Mouse (Mus musculus) forebrain, embryonic 10.5 days (tissue): ENCODE results near the gene Map2k7. TPM values are rescaled to one million over a fixed set of nuclear protein-coding genes. Genes with fewer than 3 reads are reported as not detected.

ENCODE experiments used
- DNase-seq: peaks from one replicate; pipeline ENCODE4 v3.0.0-alpha.2; 2017; ENCODE audit warnings: low spot score; ENCODE audit errors: extremely low spot score
- H3K27ac ChIP-seq: fragments of 300-500 bp; sonication (generic); 2 replicates; pipeline ENCODE4 v1.5.1; 2016; ENCODE audit warnings: mild to moderate bottlenecking
- H3K27me3 ChIP-seq: fragments of 300-500 bp; sonication (generic); 2 replicates; pipeline ENCODE4 v1.6.1; 2016; ENCODE audit warnings: mild to moderate bottlenecking; ENCODE audit not compliant: poor library complexity, severe bottlenecking
- H3K36me3 ChIP-seq: fragments of 300-500 bp; sonication (generic); replicated peaks from 2 replicates; pipeline ENCODE4 v1.6.1; 2016; ENCODE audit warnings: mild to moderate bottlenecking, moderate library complexity
- H3K4me1 ChIP-seq: fragments of 300-500 bp; sonication (generic); 2 replicates; pipeline ENCODE4 v1.6.1; 2016
- H3K4me3 ChIP-seq: fragments of 300-500 bp; sonication (generic); 2 replicates; pipeline ENCODE4 v1.5.1; 2016; ENCODE audit warnings: mild to moderate bottlenecking, moderate library complexity
- H3K9me3 ChIP-seq: fragments of 300-500 bp; sonication (generic); 2 replicates; pipeline ENCODE4 v1.6.1; 2016; ENCODE audit warnings: mild to moderate bottlenecking, moderate library complexity
- WGBS: fragments of 180-500 bp; shearing (Covaris S2); methylation state at CpG from one replicate; pipeline ENCODE4 v1.1.7; 2016; 5-methylcytosine and 5-hydroxymethylcytosine counted together
- polyA plus RNA-seq: library from polyadenylated mRNA; unstranded; fragments of >200 nt; fragmentation: Nextera tagmentation; extraction: Ambion mirVana; gene quantifications from 2 replicates; pipeline ENCODE4 v1.2.1, GENCODE M21; 2016

The Map2k7 gene
- polyA plus RNA-seq = 29.9 and 31.4 TPM in 2 replicates

DNA sequence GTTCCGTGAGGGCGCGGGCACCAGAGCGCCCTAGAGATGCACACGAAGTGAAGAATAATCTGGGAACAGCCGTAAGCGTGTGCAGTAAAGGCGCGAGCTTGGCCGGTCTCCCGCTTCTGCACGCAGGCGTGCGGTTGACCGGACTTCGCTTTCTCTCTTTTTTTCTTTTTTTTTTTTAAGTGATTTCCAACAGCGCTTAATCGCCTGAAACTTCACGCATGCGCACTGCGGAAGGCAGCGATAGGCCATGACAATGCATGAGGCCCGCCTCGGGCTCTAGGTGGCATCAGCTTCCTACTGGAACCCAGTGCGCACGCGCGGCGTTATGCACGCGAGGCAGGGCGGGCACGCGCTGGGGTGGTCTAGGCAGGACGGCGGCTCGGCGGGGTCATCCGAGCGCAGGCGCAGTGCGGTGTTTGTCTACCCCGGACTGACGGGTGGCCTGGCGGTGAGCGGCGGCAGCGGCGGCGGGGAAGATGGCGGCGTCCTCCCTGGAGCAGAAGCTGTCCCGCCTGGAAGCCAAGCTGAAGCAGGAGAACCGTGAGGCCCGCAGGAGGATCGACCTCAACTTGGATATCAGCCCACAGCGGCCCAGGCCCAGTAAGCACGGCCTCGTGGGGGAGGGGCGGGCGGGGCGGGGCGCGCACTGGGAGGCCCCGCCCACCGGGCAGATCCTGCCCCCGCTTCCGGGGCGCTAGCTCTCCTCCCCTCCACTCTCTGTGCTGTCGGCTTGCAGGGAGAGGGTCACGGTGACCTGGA is at the start of gene Map2k7, which contains the start of gene Gm49320:
Gene Map2k7, plus strand, starts transcription at position 307 of the 759 bp plus-strand sequence.
Gene Gm49320, plus strand, starts transcription at position 432 of the 759 bp plus-strand sequence.
- Histone ChIP-seq H3K36me3 (peaks cover 31% of the 10 kb centered on the region), H3K4me3 (peak within 1 kb of the TSS; percentile 84), H3K27ac (peak within 1 kb of the TSS; percentile 98), H3K9me3 (no peaks in the 10 kb centered on the region; the same call in 1 of the 2 replicates), H3K27me3 (peaks cover 20% of the 10 kb centered on the region; the same call in 1 of the 2 replicates), H3K4me1 (peaks cover 29% of the 10 kb centered on the region)
- peak; percentile 100 for DNase-seq
- WGBS = under 1% methylated on average over 59 of the region's 71 CpGs

DNA sequence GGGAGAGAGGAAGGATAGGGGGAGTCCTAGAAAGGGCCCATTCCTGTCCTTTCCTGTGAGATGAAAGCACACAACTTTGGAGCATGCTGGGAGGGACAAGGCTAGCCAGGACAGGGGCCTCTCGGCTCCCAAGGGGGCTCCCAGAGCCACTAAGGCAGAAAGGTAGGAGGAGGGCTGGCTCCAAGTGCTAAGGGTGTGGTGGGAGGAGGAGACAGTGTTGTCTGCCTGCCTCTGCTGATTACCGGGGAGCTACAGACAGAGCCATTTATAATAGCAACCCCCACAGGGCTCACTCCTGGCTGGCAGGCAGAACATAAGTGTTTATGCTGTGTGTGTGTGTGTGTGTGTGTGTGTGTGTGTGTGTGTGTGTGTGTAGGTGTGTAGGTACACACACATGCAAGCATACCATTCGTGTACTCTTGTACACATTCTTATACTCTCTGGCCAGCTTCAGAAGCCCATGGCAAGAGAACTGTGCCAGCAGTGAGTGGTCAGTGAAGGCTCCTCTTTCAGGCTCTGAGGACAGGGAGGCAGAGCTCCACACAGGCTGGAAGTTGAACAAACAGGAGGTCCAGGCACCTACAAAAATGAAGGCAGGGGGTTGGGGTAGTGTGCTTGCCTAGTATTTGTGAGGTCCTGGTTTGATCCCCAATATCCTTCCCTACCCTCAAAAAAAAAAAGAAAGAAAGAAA is 49.4 kb upstream of the Map2k7 start:
- no peak overlapping the region for H3K4me3 ChIP-seq
- H3K9me3 ChIP-seq = no peaks in the 10 kb centered on the region
- WGBS = 57% methylated on average over 3 of the region's 3 CpGs
- no peak overlapping the region; the same call in 1 of the 2 replicates for H3K27ac ChIP-seq
- peaks cover 18% of the 10 kb centered on the region for H3K4me1 ChIP-seq
- H3K27me3 ChIP-seq = peaks cover 6% of the 10 kb centered on the region
- peaks cover 14% of the 10 kb centered on the region for H3K36me3 ChIP-seq
- no peak for DNase-seq

DNA sequence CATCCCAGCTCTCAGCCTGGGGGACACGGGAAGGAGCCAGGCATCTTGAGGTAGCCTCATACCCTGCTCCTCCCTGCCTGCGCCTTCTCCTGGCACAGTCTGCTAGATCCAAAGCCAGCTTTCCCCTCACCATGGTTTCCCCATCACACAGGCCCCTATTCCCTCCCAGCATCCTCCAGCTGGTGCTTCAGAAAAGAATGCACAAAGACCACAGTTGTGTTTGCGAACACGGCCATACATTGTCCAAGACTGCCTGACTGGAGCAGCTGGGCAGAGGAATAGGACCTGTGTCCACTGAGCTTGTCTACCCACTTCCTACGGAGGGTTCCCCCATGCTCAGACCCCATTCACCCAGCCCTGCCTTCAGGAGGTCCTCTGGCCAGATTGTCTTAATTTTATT is 46.2 kb upstream of the Map2k7 start:
- Histone ChIP-seq H3K27me3 (peaks cover 10% of the 10 kb centered on the region), H3K4me3 (no peak overlapping the region), H3K4me1 (peaks cover 18% of the 10 kb centered on the region), H3K9me3 (no peaks in the 10 kb centered on the region), H3K36me3 (peaks cover 4% of the 10 kb centered on the region; the same call in 1 of the 2 replicates), H3K27ac (peak overlapping the region; percentile 72)
- no peak for DNase-seq
- 62% methylated on average over 5 of the region's 5 CpGs for WGBS

DNA sequence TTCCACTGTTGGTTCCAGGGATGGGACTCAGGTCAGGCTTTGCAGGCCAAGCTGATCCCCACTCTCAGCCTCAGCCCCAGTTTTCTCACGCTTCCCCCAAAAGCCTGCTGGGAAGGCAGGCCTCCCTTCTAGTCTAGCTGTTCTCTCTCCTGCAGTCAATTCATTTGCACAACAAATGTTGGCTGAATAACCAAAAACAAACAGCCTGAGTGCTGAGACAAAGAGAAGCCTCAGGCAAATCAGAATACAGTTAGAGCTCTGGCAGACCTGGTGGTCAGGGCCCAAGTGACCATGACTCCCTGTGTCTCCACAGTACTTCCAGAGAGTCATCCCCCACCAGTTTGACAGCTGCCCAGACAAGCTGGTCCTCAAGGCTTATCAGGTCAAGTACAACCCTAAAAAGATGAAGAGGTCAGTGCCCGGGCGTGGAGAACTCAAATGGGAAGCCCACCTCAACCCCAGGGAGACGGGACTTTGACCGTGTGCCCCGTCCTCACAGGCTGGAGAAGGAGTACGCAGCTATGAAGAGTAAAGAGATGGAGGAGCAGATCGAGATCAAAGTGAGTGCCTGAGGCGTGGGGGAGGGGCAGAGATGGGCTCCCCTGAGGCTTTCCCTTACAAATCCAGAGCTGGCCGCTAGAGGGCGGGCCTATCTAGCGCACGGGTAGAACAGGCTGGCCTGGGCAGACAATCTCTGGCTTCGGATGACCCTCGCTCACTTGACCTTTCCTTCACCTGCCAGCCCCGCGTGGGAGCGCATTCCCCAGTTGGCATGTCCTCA is 45.5 kb upstream of the Map2k7 start:
- H3K27me3 ChIP-seq = peaks cover 10% of the 10 kb centered on the region
- H3K9me3 ChIP-seq = no peaks in the 10 kb centered on the region
- H3K27ac ChIP-seq = peak overlapping the region; percentile 72
- peak; percentile 87 for DNase-seq
- 4% methylated on average over 18 of the region's 18 CpGs for WGBS
- H3K4me1 ChIP-seq = peaks cover 18% of the 10 kb centered on the region
- H3K36me3 ChIP-seq = no peaks in the 10 kb centered on the region
- peak overlapping the region; percentile 31 for H3K4me3 ChIP-seq

DNA sequence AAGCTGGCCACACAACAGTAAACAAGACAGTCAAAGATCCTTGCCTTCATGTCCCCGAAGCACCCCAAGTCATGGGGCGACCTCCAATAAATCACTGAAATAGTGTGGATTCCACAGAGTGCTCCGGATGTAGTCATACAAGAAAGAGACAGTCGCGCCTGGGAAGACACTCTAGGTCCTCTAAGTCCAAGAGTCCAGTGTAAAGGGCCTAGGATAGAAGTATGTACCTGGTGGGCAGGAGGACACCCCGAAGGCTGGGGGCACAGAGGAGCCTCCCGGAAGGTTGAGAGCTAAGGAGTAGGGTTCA is 45.0 kb upstream of the Map2k7 start:
- H3K27ac ChIP-seq = no peak overlapping the region
- 52% methylated on average over 7 of the region's 7 CpGs for WGBS
- H3K9me3 ChIP-seq = no peaks in the 10 kb centered on the region
- no peak for DNase-seq
- H3K27me3 ChIP-seq = peaks cover 10% of the 10 kb centered on the region
- peaks cover 18% of the 10 kb centered on the region for H3K4me1 ChIP-seq
- H3K4me3 ChIP-seq = peak overlapping the region; percentile 31; the same call in 1 of the 2 replicates
- no peaks in the 10 kb centered on the region for H3K36me3 ChIP-seq

DNA sequence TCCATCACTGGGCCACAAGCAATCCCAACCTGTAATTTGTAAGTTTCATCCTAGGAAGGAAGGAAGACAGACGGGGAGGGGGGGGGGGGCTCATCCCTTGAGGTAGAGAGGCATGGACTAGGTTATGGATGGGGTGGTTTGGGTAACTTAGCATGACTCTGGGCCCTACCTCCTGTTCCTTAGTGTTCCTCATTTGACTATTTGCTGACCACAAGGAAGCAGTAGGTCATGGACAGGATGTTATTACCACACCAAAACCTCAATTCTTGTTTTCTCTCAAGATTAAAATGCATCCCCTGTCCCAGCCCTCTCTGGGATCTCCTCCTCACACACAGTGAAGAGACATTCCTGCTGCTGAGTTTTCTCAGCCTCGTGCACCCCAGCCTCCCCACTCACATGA is 37.2 kb upstream of the Map2k7 start:
- Histone ChIP-seq H3K27me3 (peaks cover 44% of the 10 kb centered on the region), H3K9me3 (no peaks in the 10 kb centered on the region), H3K4me3 (no peak overlapping the region), H3K36me3 (no peaks in the 10 kb centered on the region), H3K27ac (no peak overlapping the region), H3K4me1 (peaks cover 11% of the 10 kb centered on the region)
- WGBS = 58% methylated on average over 2 of the region's 2 CpGs
- no peak for DNase-seq

DNA sequence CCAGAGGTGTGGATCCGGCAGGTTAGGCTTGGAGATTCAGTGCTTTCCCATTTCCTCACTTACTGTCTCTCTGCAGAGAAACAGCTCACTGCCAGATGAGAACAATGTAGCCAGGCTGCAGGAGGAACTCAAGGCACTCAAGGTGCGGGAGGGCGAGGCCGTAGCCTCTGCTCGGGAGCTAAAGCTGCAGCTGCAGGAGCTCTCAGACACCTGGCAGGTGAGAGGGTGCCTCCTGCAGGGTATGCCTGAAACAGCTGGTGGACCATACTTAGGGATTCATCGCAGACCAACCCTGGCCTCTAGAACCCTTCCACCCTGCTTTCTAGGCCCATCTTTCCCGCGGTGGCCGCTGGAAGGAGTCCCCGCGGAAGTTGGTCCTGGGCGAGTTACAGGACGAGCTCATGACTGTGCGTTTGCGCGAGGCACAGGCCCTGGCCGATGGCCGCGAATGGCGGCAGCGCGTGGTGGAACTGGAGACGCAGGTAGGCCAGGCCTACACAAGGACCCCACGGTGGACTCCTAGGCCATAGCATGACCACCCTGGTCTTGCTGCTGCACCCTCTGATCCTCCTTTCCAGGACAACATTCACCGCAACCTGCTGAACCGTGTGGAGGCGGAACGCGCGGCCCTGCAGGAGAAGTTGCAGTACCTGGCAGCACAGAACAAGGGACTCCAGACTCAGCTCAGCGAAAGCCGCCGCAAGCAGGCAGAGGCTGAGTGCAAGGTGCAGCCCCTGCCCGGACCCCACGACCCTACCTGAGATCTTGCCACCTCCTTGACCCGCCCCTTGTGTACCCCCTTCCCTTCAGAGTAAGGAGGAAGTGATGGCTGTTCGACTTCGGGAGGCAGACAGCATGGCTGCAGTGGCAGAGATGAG is 33.1 kb upstream of the Map2k7 start:
- 8% methylated on average over 38 of the region's 38 CpGs for WGBS
- peak overlapping the region; percentile 36 for H3K4me3 ChIP-seq
- peaks cover 66% of the 10 kb centered on the region for H3K27me3 ChIP-seq
- no peak for DNase-seq
- peaks cover 17% of the 10 kb centered on the region for H3K36me3 ChIP-seq
- H3K9me3 ChIP-seq = peaks cover 6% of the 10 kb centered on the region; the same call in 1 of the 2 replicates
- H3K27ac ChIP-seq = no peak overlapping the region
- H3K4me1 ChIP-seq = peaks cover 21% of the 10 kb centered on the region

DNA sequence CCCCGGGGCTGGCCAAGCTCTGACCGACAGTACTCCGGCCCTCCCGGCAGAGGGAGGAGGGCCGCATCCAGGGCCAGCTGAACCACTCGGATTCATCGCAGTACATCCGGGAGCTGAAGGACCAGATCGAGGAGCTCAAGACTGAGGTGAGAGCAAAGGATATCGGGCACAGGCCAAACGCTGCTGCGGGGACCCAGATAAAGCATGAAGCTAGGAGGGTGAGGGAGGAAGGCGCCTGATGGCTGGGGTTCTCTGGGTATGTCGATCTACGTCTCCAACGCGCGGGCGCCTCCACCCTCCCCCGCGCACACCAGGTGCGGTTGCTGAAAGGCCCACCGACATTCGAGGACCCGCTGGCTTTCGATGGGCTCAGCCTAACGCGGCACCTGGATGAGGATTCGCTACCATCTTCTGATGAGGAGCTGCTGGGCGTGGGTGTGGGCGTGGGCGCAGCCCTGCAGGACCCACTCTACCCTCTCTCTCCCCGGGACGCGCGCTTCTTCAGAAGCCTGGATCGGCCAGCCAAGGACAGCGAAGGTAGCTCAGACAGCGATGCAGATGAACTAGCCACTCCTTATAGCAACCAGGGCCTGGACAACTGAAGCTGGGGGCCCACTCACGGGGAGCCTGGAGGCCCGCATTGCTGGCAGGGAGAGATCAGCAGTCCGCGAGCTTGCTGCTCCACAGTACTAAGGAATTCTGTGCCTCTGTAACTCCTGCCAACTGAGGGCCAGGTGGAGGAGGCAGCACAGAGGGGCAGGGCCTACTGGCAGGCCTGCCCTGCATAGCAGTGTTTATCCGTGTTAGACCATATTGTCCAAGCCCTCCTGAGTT is 32.1 kb upstream of the Map2k7 start:
- peak overlapping the region; percentile 36 for H3K4me3 ChIP-seq

DNA sequence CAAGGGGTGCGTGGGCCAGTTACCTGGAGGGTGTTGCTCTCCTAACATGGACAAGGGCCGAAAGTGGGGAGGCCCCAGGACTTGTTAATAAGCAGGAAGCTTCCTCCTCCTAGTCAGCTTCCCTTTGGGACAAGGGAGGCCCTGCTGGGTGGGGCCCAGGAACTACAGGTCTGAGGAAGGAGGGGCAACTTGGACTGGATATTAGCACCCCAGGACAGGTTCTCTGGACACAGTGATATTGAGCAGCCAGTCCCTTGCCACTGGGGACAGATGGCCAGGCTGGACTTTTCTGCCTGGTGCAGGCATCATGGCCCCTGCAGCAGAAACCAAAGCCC is 31.6 kb upstream of the Map2k7 start:
- peaks cover 26% of the 10 kb centered on the region for H3K36me3 ChIP-seq
- H3K27me3 ChIP-seq = peaks cover 66% of the 10 kb centered on the region
- H3K4me3 ChIP-seq = no peak overlapping the region
- peaks cover 21% of the 10 kb centered on the region for H3K4me1 ChIP-seq
- WGBS = 50% methylated on average over 2 of the region's 2 CpGs
- H3K9me3 ChIP-seq = peaks cover 6% of the 10 kb centered on the region; the same call in 1 of the 2 replicates
- no peak overlapping the region for H3K27ac ChIP-seq
- no peak for DNase-seq

More for the DNA sequence above, 32.1 kb upstream of the Map2k7 start:
- DNase-seq = peak; percentile 37
- Histone ChIP-seq H3K4me1 (peaks cover 21% of the 10 kb centered on the region), H3K27me3 (peaks cover 66% of the 10 kb centered on the region), H3K27ac (no peak overlapping the region), H3K9me3 (peaks cover 6% of the 10 kb centered on the region; the same call in 1 of the 2 replicates), H3K36me3 (peaks cover 26% of the 10 kb centered on the region)
- WGBS = 7% methylated on average over 43 of the region's 44 CpGs

DNA sequence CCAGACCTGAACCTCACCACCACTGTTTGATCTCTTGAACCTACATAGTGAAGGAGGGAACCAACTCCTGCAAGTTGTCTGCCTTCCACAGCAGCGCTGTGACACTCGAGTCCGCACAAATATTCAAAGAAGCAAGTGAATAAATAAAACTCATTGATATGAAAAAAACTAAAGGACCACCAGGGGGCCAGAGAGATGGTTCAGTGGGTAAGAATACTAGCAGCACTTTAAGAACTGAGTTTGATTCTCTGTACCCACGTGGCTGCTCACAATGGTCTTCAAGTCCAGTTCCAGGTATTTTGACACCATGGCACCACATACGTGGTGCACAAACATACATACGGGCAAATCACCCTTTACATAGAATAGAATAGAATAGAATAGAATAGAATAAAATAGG is 27.4 kb upstream of the Map2k7 start:
- Histone ChIP-seq H3K27ac (no peak overlapping the region), H3K4me3 (no peak overlapping the region), H3K36me3 (peaks cover 35% of the 10 kb centered on the region), H3K4me1 (peaks cover 50% of the 10 kb centered on the region), H3K27me3 (peaks cover 60% of the 10 kb centered on the region), H3K9me3 (peaks cover 6% of the 10 kb centered on the region; the same call in 1 of the 2 replicates)
- WGBS = 81% methylated on average over 6 of the region's 6 CpGs
- DNase-seq = no peak

DNA sequence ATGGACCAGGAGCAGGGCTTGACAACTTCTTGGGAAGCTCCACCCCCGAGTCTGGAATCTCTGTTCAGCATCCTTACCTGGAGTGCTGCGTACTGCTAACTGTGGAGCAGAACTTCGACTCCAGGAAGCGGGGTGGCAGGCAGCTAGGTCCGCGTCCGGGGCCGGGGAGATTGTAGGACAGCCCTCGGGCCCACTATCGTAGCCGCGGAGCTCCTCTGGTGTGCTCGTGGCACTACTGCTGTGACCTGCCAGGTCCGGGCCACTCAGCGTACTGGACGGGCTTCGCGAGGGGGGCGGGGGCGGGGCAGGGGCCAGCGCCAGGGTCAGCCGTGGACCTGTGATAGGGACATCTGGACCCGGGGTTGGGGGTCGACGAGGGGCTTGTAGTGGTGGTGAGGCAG is 25.7 kb upstream of the Map2k7 start:
- 1% methylated on average over 25 of the region's 25 CpGs for WGBS
- Histone ChIP-seq H3K9me3 (peaks cover 6% of the 10 kb centered on the region; the same call in 1 of the 2 replicates), H3K36me3 (peaks cover 35% of the 10 kb centered on the region), H3K27ac (peak overlapping the region; percentile 81), H3K4me1 (peaks cover 54% of the 10 kb centered on the region), H3K4me3 (peak overlapping the region; percentile 49), H3K27me3 (peaks cover 60% of the 10 kb centered on the region)
- DNase-seq = peak; percentile 53
